Mouse (Mus musculus) T-helper 2 cell (primary cell): ENCODE data around the gene Nt5dc3.

Source experiments
- in situ Hi-C: fragments of 300-600 bp; cut with MboI, MseI; formaldehyde crosslinking; loops from one replicate; pipeline ENCODE4 v1.15.1; 2025; ENCODE audit warnings: high pct_unique_total_duplicates

The Nt5dc3 gene

GRCm38 (mm10) chr10:86778398-86779116 is at the start of gene Nt5dc3:
TSS of gene Nt5dc3 (plus strand) at chr10:86779005.
- in situ Hi-C loops: no loop called here

- in situ Hi-C loops: no loop called here
Measured at GRCm38 (mm10) chr10:86730823-86731499, 47.8 kb upstream of the Nt5dc3 start.

GRCm38 (mm10) chr10:86731500-86731863 is 47.3 kb upstream of the Nt5dc3 start:
- in situ Hi-C loops: no loop called here

GRCm38 (mm10) chr10:86735036-86735435 is 43.8 kb upstream of the Nt5dc3 start:
- in situ Hi-C loops: no loop called here

GRCm38 (mm10) chr10:86742918-86743317 is 35.9 kb upstream of the Nt5dc3 start:
- in situ Hi-C loops: no loop called here

GRCm38 (mm10) chr10:86744306-86744705 is 34.5 kb upstream of the Nt5dc3 start:
- in situ Hi-C loops: no loop called here

- in situ Hi-C loops: no loop called here
Measured at GRCm38 (mm10) chr10:86755816-86756502, 22.8 kb upstream of the Nt5dc3 start.

GRCm38 (mm10) chr10:86757724-86758123 is 21.1 kb upstream of the Nt5dc3 start:
- in situ Hi-C loops: no loop called here

GRCm38 (mm10) chr10:86758211-86758610 is 20.6 kb upstream of the Nt5dc3 start:
- in situ Hi-C loops: no loop called here

- in situ Hi-C loops: no loop called here
Measured at GRCm38 (mm10) chr10:86761236-86761635, 17.6 kb upstream of the Nt5dc3 start.

- in situ Hi-C loops: no loop called here
Measured at GRCm38 (mm10) chr10:86761722-86762383, 17.0 kb upstream of the Nt5dc3 start.

- in situ Hi-C loops: no loop called here
Measured at GRCm38 (mm10) chr10:86762384-86762730, 16.4 kb upstream of the Nt5dc3 start.

- in situ Hi-C loops: no loop called here
Measured at GRCm38 (mm10) chr10:86763672-86764071, 15.1 kb upstream of the Nt5dc3 start, which contains the start of gene Gm49358. TSS of gene Gm49358 (plus strand) at chr10:86763972.

GRCm38 (mm10) chr10:86765344-86765966 is 13.3 kb upstream of the Nt5dc3 start:
- in situ Hi-C loops: no loop called here

- in situ Hi-C loops: no loop called here
Measured at GRCm38 (mm10) chr10:86769216-86769615, 9.6 kb upstream of the Nt5dc3 start.

- in situ Hi-C loops: no loop called here
Measured at GRCm38 (mm10) chr10:86769797-86770196, 9.0 kb upstream of the Nt5dc3 start.

GRCm38 (mm10) chr10:86771701-86772100 is 7.1 kb upstream of the Nt5dc3 start:
- in situ Hi-C loops: no loop called here

- in situ Hi-C loops: no loop called here
Measured at GRCm38 (mm10) chr10:86772231-86772631, 6.6 kb upstream of the Nt5dc3 start.

- in situ Hi-C loops: no loop called here
Measured at GRCm38 (mm10) chr10:86773360-86773759, 5.4 kb upstream of the Nt5dc3 start.

- in situ Hi-C loops: no loop called here
Measured at GRCm38 (mm10) chr10:86776281-86776680, 2.5 kb upstream of the Nt5dc3 start.

GRCm38 (mm10) chr10:86777614-86778319 is 1.0 kb upstream of the Nt5dc3 start:
- in situ Hi-C loops: no loop called here
